Mouse (Mus musculus) WW6 (cell line): ENCODE results near the gene Nbr1.
"Not testable (repeated sequence)": the region's sequence is repeated elsewhere in the genome, so short reads cannot be mapped to it uniquely, and the experiment has no call there.

Experiments
- DNase-seq: peaks from one replicate; pipeline ENCODE4 v3.0.0-alpha.2; 2013; ENCODE audit warnings: low read depth, low spot score

Gene Nbr1

GRCm38 (mm10) chr11:101582054-101583035 lies 30.4 kb downstream of the Nbr1 start, which contains the start of gene Tmem106a:
Tmem106a (plus strand) TSS chr11:101582242.
- DNase-seq = peak; percentile 73

GRCm38 (mm10) chr11:101583205-101583604 lies 31.3 kb downstream of the Nbr1 start:
- DNase-seq = no peak

GRCm38 (mm10) chr11:101585031-101585430 lies 33.1 kb downstream of the Nbr1 start:
- DNase-seq = not testable (repeated sequence)

- no peak for DNase-seq
Measured at GRCm38 (mm10) chr11:101585805-101586204, 33.9 kb downstream of the Nbr1 start.

- DNase-seq = no peak
Measured at GRCm38 (mm10) chr11:101587676-101588075, 35.7 kb downstream of the Nbr1 start.

- no peak for DNase-seq
Measured at GRCm38 (mm10) chr11:101588868-101589267, 36.9 kb downstream of the Nbr1 start.

- DNase-seq = no peak
Measured at GRCm38 (mm10) chr11:101589444-101589843, 37.5 kb downstream of the Nbr1 start.

- DNase-seq = no peak
Measured at GRCm38 (mm10) chr11:101589989-101590624, 38.2 kb downstream of the Nbr1 start.

- DNase-seq = no peak
Measured at GRCm38 (mm10) chr11:101599156-101599555, 47.2 kb downstream of the Nbr1 start, which contains the start of gene Gm11634. Gm11634 (minus strand) TSS chr11:101599256.

- peak; percentile 67 for DNase-seq
Measured at GRCm38 (mm10) chr11:101602491-101602890, 50.5 kb downstream of the Nbr1 start.

- DNase-seq = no peak
Measured at GRCm38 (mm10) chr11:101604116-101604515, 52.2 kb downstream of the Nbr1 start.

GRCm38 (mm10) chr11:101604531-101605453 lies 52.8 kb downstream of the Nbr1 start:
- peak; percentile 95 for DNase-seq

GRCm38 (mm10) chr11:101607134-101607533 lies 55.2 kb downstream of the Nbr1 start:
- not testable (repeated sequence) for DNase-seq

- DNase-seq = no peak
Measured at GRCm38 (mm10) chr11:101610445-101610844, 58.5 kb downstream of the Nbr1 start.

- no peak for DNase-seq
Measured at GRCm38 (mm10) chr11:101613596-101613995, 61.6 kb downstream of the Nbr1 start.

GRCm38 (mm10) chr11:101614116-101614515 lies 62.2 kb downstream of the Nbr1 start:
- DNase-seq = no peak

GRCm38 (mm10) chr11:101615380-101615779 lies 63.4 kb downstream of the Nbr1 start:
- no peak for DNase-seq

GRCm38 (mm10) chr11:101616104-101616503 lies 64.2 kb downstream of the Nbr1 start:
- DNase-seq = no peak

- no peak for DNase-seq
Measured at GRCm38 (mm10) chr11:101616948-101617767, 65.2 kb downstream of the Nbr1 start.

GRCm38 (mm10) chr11:101617849-101618248 lies 65.9 kb downstream of the Nbr1 start:
- DNase-seq = no peak
